Mouse (Mus musculus) lung, postnatal 10 days (tissue): Measurements from ENCODE around the gene Vsnl1.

Experiments
- DNase-seq: peaks from one replicate; pipeline ENCODE4 v3.0.0; 2021

Vsnl1 gene

DNA sequence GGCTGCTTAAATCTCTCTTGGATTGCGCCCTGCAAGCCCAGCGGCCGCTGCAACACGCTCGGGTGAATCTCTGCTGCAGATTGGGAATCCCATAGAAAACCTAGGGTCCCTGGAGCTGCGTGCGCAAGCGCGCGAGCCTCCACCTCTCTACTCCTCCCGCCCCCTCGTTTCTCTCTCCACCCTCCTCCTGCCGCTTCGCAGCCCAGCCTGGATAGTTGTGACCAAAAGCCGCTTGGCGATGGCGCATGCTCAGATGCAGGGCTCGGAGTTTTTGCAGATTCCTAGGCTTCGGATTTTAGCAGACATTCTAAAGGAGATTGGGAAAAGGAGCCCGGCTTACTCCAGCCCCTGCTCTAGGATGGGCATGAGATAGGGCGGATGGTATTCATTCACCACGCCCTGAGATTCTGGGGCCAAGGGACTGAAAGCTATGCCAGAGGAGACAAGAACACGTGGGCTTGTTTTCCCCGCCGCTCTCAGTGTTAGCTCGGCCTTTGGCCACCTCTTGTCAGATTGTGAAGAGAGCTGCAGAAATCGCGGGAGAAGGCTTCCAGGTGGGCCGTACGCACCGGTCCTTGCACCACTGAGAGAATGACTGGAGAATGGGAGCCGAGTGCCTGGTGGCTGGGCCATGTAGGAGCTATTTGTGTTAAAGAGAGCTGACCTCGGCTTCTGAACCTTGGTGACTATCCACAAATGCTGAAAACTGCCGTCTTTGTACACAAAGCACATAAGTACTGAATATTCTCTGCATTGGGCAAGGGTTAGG lies at the start of gene Vsnl1:
Vsnl1 (minus strand) TSS at position 117 of the 769 bp plus-strand sequence.
- peak; percentile 91 for DNase-seq

DNA sequence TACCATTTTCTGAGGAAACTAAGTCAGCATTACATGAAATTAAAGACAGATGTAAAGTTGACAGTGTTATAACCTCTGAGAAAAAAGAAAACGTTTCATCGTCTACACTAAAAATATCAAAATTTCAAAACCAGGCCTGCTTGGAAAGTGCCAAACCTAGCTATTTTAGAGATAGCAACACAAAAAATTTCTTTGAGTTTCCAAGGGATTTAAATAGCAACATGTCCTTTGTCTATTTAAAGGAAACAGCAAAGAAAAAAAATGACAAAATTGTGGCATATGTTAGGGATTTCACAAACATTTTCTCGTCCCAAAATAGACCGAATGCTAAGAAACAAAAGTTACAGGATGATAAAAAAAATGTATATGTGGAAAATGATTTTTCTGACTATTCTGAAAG lies 20.2 kb upstream of the Vsnl1 start:
- no peak for DNase-seq

DNA sequence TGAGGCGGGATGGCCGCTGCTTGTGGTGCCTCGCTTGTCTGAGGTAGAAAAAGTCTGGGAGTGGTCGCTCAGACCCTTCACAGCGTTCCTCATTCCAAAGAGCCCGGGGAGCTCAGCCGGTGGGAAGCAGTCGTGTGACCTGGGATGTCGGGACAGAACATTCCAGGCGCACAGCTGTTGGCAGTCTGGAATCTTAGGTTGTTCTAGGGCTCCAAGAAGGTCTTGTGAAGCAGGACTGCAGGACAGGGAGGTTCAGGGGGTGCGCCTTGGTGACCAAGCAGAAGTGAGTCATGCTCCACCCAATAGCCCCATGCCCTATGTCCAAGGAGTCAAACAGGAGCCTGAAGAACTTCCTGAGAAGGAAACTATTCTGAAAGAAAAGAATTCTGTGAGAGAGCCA lies 19.8 kb upstream of the Vsnl1 start:
- no peak for DNase-seq

DNA sequence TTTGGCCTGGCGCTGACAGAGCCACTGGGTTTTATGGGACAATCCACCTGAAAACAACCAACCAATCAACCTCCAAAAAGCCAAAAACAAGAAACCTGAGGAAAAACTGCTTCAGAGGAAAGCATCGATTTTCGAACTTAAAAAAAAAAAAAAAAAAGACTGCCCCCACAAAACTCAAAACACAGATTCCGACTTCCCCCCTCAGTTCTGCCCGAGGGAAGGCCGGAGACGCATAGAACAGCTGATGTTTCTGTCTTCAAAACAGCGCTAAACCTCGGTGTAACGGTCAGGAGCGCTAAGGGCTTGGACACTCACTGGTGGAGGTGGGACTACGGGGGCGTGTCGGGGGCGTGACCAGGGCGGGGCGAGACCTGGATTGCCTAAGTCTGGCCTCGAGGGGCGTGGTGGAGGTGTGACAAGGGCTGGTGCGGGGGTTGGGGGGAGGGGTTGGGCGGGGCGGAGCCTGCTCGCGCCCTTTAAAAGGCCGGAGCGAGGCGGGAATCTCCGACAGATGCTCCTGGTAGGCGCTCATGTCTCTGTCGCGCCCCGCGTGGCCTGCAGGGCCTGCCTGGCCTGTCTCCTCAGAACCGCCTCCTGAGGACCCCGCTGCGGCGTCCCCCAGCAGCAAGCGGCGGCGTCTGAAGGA lies 19.3 kb upstream of the Vsnl1 start, which contains the start of gene Rad51ap2:
Rad51ap2 (plus strand) TSS at position 531 of the 646 bp plus-strand sequence.
- DNase-seq: peak; percentile 91

DNA sequence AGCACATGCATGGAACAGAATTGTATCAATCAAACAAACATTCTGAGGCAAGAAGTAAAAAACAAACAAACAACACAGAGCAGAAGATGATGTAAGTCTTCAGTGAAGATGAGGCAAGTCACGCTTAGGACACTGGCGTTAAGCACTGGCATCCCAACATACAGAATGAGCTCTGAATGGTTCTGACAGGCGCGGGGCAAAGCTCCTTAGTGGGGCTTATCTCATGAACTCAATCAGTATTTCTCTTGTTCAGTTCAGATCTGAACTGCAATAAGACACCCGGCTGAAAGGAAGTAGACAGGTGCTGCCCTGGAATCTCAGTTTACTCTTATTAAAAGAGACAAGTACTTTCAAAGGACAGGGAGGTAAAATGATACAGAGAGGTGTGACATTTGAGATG lies 17.7 kb upstream of the Vsnl1 start:
- DNase-seq: no peak

DNA sequence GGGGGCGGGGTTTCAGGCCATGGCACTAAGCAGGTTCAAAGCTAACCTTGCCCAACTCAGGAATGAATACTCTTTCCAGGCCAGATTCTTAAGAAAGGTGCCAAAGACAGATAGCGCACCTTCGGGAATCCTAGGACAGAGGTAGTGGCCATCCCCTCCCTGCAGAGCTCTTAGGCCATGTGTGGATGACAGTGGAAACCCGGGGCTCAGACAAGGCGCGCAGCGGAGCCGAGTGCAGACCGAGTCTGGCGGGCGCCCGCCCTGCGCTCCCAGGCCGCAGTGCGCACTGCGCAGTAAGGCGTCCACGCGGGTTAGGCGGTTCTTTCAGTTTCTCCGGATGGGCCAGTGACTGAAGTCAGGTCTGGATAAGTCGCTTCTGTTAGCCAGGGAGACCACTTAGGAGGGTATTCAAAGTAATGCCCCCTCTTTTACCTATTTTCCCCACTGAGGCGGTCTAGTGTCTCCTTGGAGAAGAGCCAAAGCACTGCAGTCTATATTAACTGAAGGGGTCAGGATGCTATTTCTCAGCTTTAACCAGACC lies 1.6 kb upstream of the Vsnl1 start:
- DNase-seq: peak; percentile 14

DNA sequence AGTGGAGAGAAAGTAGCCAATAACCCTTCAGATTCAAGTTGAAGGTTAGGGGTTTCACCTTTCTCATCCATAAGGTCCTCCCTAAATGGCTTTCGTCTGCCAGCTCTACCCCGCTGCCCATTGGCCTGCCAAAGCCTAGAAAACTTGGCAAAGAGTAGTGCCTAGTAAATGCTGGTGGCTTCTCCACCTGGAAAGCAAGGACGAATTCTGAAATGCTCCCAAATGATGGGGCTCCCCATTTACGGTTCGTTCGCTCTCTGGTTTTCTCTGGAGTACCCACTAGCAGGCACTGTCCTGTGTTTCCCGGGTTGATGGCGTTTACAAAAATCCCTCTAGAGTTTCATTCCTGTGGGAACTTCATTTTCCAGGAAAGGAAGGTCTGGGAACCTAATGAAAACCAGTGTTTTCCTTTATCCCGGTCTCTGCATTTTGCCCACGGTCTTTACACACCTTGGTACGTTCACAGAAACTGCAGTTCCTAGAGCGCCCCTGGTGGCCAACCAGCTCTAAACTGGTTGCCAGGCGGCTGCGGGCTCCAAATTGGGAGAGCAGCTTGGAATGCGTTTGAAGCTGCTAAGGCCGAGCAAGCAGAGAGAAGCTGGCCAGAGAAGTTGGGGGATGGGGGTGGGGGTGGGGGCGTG lies 973 bp upstream of the Vsnl1 start:
- peak; percentile 86 for DNase-seq

DNA sequence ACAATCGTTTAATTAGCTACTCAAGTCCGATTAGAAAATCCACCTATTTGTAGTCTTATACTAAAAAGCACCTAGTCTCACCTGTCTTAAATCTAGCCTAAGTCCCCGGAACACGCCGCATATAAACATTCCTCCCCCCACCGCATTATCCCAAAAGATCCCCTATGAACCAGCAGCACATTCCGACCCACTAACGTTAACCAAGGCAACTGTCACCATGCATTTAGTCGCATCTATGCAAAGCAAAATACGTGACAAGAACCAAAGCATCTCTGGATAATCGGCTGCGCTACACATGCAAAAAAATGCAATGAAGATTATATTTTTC lies 426 bp downstream of the Vsnl1 start:
- no peak for DNase-seq

DNA sequence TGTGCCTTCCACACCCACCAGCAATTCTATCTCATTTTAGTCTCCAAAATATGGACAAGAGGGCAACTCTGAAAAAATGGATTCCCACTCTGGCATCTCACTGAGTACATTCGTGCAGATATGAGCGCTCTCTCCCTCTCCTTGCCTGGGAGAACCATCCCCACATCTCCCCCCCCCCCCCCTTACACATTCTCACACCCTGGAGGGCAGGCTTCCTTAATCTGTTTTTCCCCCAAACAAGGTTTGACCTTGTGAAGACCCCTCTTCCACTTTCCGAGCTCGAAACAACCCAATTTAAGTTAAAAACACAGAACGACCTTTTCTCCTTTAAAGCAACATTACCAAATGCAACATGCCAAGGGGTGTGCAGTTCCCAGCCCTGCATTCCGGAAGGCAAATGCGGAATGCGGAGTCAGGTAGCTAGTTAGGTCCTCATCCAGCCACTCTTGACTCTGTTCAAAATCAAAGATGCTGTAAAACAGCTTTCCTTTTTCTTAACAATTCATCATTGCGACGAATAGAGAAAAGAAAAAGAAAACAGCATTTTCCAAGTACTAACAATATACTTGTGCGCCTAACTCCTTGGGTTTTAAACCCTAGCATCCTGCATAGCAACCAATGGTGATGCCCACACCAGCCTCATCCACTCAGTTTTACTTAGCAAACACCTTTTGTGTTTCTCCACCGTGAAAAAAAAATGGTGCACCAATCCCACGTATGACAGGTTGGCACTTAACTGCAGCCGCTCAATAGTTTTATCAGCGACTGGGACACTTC lies 979 bp downstream of the Vsnl1 start:
- no peak for DNase-seq

DNA sequence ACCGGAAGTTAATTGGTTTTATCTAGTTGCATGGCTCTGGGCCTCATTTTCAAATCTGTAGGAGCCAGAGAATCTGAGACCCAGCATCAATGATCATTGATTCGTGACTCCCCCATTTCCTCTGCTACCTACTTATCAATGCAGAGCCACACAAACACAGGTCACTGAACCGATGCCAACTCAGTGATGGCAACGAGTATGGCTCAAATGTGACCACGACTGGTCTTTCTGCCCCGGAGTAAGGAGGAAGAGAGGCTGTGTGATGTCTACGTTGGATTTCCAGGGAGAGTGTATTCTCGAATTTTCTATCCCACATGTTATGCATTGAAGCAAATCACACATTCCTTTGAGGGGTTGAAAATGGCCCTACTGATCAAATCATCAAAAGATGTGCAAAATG lies 2.0 kb downstream of the Vsnl1 start:
- DNase-seq: no peak

DNA sequence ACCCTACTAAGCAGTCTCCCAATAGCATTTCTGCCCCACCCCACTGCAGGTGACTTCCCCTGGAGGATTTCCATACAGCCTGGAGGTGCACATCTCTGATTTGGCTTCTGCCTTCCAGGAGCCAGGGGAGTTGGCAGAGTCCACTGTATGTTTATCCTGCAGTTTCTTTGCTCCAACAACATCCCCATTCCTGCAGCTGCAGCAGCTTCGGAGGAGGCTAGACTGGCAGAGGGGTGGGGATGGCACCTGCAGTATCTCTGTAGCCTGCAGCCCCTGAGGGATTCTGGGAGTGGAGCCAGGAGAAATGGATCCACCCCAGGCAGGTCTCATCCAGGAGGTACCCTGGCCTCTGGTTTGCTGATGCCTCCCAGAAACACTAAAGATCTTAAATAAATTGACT lies 2.7 kb downstream of the Vsnl1 start:
- no peak for DNase-seq

DNA sequence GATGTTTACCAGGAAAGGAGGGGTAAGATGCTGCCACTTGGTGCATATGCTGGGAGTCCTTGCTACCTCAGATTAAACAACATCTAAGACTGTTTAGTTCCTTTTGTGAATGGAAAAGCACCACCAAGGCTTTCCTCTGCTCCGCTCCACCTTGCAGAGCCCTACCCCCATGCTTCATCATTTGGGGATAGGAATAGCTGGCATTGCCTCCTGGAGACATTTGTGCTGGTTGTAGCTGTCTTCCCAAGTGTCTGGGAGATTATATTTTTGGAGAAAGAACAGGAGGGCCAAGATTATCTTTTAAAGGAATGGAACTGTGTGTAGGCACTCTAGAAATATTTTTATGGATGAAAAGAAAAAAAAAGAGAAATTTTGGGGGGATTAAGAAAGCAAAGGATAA lies 3.3 kb downstream of the Vsnl1 start:
- no peak for DNase-seq

DNA sequence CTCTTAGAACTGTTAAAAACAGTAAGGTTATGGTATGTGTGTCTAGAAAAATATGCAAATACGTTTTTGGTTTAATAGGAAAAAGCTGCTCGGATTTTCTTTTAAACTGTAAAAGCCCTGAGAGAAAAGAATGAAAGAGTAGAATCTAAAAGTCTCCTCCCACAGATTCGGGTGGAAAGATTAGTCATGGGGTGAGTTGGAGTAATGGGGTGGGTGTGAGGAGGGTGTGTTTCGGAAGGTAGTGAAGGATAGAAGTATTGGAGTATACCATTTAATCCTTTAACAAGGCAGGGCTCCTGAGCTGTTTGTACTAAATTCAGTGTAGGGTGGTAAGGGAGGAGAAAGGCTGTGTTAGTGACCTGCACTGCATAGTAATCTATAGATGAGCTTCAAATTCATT lies 9.0 kb downstream of the Vsnl1 start:
- DNase-seq: no peak

DNA sequence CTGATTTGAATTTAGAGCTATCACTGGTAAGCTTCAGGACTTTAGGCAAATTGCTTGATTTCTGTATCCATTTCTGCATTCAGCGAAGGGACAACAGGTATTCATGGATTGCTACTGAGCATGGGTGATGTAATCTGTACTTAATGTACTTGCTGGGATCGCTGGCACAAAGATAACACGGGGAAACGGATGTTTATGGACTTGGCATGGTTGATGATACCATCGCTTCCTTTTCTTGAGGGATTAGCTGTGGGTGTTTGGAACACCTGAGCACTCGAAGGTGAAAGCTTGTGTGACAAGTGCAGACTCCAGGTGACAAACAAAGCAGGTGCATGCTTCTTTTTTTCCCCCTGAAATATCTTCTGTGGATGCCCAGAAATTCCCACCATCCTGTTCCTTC lies 18.3 kb downstream of the Vsnl1 start:
- no peak for DNase-seq

DNA sequence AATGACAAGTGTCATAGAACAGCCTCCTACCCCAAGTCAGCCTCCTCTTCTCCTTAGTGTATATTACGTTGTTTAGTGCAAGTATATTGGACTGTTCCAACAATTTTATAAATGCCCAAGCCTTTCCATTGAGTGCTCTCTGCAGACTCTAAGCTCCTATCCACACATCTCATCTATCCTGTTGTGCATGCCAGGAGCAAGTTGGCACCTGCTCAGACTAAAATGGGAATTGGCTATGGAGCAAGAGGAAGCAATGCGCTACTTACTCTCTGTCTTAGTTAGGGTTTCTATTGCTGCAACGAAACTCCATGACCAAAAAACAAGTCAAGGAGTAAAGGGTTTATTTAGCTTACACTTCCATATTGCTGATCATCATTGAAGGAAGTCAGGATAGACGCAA lies 28.7 kb downstream of the Vsnl1 start:
- DNase-seq: no peak

DNA sequence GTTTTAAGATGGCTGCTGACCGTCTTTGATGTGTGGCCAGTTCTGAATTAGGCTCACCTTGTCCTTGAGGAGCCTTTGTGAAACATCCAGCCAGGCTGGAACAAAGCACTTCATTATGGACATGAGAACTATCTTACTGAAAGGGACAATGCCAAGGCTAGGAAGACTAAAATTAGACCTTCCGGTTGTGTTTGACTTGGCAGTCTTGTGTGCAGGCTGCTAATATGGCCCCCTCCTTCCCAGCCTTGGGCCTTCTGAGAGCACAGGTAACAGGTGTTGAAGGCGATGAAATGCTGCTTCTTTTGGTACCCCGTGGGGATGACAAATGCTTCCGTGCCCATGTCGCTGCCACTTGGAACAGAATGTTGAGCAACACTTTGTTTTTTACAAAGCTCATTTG lies 37.6 kb downstream of the Vsnl1 start:
- DNase-seq: no peak

DNA sequence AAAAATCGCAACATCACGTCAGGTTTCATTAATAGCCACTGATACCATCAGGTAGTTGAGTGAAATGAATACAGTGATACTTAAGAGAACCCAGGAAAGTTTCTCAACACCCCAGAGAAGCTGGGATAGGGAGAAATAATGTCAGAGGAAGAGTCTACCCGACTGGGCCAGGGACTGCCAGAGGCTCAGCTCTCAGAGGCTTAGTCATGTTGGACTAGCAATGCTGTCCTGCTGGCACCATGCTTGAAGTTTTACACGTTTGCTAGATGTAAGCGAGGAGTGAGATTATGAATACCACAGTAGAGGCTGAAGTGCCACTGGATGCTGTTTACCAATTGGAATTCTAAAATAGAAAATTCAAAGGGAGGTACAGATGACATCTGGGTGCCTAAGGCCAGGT lies 39.4 kb downstream of the Vsnl1 start:
- no peak for DNase-seq

DNA sequence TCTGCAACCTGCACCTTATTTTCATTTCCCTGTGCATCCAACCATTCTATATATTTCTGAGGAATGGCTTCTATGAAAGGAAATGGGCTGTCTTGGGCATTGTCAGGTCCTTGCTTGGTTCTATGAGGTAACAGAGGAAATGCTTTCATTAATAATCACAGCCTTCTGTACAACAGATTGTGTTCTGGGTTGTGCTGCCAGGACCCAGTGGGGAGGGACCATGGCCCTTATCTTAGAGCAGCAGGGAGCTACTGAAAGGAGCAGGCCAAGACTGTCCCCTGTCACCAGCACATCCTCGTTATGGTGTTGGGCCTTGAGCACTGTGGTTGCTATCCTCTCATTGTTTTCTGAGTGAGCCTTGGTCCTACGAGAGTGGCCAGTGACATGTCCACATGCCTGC lies 40.9 kb downstream of the Vsnl1 start:
- DNase-seq: peak; percentile 24

DNA sequence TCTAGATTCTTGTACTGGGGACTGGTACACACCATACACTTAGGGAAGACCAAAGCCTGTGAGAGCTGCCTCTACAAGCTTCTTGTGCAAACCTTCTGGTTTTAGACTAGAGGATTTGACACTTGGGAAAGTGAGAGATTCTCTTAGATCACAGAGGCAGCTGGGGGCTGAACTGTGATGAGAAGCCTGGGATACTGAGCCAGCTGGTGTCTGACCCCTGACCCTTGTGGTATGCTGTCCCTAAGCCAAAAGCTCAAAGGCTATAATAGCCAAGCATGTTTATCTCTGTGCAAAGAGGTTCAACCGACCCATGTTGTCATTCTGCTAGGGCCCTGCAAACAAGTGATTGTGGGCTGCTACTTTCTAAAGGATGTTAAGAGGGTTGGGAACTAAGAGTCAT lies 43.9 kb downstream of the Vsnl1 start:
- peak; percentile 90 for DNase-seq

DNA sequence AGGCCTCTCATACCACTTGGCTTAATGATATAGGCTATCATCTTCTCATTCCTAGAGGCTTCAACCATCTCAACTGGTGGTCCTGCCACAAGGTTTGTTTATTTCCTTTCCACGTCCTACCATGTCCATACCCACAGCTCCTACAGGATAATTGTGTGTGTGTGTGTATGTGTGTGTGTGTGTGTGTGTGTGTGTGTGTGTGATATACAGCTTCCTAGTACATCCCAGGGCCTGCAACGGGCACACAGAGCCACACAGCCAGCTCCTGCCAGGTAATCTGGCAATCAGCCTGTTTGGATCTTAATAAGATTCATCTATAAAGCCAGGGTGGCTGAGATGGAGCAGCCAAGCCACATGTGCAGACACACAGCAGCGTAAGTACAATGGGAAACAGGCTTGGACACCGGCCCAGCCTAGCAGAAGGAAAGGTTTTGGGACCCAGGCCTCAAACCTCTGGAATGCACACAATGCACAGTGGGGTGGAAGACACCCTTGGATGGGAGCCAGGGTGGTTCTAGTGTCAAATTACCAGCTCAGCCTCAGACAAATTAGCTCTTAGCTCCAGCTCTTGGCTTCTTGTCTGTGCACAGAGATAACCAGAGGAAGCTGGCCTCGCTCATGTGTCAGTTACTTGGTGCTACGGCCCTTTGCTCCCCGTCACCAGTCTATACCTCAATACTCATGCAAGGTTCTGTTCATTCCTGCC lies 45.0 kb downstream of the Vsnl1 start:
- DNase-seq: peak; percentile 83

DNA sequence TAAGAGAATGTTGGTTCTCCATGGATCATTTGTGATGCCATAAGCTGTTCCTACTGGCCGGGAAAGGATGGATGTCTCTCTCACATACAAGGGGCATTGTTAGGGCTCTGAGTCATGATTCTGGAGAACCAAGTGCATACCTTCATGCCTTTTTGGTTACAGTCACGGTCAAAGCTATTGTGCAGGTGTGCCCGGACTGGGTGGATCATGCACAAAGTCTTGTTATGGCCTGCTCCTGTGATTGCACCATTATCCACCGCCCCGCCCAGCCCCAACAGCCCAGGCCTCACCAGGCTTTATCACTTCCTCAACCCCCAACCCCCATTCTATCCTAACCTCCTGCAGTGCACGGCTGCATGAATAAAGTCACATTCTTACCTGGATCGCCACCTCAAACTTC lies 47.3 kb downstream of the Vsnl1 start:
- no peak for DNase-seq

DNA sequence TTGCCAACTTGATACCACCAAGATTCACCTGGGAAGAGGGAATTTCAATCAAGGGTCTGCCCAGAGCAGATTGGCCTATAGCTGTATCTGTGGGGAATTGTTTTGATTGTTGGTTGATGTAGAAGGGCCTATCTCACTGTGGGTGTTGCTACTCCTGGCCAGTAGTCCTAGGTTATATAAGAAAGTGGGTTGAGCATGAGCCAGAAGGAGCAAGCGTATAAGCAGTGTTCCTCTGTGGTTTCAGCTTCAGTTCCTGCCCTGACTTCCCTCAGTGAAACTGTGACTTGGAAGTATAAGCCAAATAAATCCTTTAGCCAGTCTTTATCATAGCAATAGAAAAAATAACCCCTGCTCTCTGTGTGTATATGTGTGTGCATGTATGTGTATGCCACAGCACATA lies 51.7 kb downstream of the Vsnl1 start:
- no peak for DNase-seq

DNA sequence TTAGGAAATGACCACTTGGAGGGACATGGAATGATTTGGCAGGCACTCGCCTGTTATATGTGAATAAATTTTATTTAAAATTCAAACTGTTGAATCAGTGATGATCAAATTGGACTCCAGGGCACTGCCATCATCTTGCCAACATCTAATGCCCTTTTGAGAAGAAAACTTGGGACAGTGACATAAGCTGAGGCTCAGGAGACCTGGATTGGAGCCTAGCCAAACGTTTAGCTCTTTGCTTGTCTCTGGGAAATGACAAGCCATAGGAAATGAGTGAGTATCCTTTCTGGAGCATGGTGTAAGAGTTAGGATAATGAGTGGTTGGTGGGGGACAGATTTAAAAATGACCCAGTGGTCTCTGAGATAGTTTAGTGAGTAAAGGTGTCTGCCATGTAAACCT lies 57.0 kb downstream of the Vsnl1 start:
- DNase-seq: no peak
